Mouse (Mus musculus) fibroblast of lung, adult 2 months (primary cell): ENCODE data around the gene Hsdl2.
"Not testable (repeated sequence)": the region's sequence is repeated elsewhere in the genome, so short reads cannot be mapped to it uniquely, and the experiment has no call there.

Experiments used
- DNase-seq: peaks from one replicate; pipeline ENCODE4 v3.0.0-alpha.2; 2011; ENCODE audit warnings: low read depth

Hsdl2 gene

GRCm38 (mm10) chr4:59581314-59582185 is at the start of gene Hsdl2:
Gene Hsdl2 (plus strand): TSS chr4:59581563.
- DNase-seq: peak; percentile 95

GRCm38 (mm10) chr4:59533268-59533667 is 48.1 kb upstream of the Hsdl2 start:
- no peak for DNase-seq

- DNase-seq: no peak
These were observed 45.7 kb upstream of the Hsdl2 start for GRCm38 (mm10) chr4:59535624-59536023.

DNA sequence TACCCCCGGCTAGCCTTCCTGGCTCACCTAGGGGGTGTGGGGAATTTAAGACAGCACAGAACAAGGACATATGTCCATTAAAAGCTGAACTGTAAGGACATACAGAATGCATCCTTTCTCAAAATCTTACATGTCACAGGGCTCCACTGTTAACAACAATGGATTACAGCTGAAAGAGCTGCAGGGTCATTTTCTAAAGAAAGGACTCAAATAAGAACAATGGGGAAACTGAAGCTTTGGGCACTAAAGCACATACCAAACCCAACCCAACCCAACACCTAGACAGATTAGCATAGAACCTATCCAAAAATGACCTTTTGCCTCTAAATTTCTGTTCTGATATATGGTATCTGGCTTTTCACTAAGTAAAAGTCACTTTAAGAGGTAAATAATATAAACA is 45.1 kb upstream of the Hsdl2 start:
- DNase-seq: no peak

DNA sequence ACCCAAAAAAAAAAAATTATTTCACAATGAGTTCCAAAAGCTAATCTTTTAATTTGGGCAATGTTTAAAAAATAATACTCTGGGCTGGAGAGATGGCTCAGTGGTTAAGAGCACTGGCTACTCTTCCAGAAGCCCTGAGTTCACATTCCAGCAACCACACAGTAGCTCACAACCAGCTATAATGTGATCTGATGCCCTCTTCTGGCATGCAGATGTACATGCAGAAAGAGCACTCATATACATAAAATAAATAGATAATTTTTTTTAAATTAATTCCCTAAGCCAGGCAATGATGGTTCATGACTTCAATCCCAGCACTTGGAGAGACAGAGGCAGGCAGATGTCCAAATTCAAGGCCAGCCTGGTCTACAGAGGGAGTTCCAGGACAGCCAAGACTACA is 38.4 kb upstream of the Hsdl2 start:
- DNase-seq: no peak

DNA sequence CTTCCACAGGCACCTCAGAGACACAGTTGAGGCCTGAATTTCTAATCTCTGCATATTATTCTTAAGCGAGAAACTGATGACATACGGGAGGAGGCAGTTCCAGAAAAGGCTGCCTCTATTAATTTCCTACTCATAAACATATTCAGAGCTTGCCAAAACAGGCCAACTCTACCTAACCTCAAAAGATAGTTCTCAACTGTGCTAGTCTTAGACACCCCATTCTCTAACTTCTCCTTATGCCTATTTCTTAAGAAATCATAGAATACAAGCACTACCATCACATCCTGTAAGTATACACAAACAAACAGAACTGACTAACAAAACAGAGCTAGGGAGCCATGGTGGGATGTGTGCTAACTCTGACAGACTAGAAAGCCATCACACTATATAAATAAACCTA is 36.7 kb upstream of the Hsdl2 start:
- DNase-seq: no peak

GRCm38 (mm10) chr4:59546285-59547071 is 34.9 kb upstream of the Hsdl2 start:
- DNase-seq: no peak

DNA sequence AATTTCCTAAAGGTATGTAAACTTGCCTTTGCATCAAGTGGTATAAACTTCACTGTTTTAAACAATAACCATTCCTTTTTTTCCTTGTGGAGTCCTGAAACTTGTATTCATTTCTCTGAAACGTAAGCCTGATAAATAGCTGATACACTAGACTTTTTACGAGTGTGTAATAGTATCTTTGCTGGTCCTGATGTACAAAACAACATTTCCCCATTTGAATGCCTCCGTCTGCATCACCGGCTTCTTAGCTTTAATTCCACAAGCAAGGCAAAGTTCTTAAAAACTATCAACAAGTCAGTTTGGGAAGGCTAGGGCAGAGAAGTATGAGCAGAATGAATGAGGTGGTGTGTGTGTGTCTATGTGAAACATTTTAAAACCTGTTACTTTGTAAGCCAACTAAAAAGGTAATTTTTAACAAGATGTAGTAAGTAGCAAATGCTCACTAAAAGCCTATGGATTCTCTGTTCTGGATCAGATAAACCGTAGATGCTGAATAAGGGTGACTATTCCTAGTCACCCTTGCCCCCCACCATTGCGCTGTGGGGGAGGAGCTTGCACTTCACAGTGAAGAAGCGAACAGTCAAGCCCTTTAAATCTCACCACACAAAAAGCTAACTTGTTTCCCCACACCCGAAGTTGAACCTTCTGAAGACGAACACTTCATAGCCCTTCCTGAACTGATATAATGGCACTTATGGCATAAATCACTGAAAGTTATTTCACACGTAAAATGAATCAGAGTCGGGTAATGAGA is 34.0 kb upstream of the Hsdl2 start:
- DNase-seq: no peak

- no peak for DNase-seq
These were observed 33.3 kb upstream of the Hsdl2 start for GRCm38 (mm10) chr4:59548011-59548559.

DNA sequence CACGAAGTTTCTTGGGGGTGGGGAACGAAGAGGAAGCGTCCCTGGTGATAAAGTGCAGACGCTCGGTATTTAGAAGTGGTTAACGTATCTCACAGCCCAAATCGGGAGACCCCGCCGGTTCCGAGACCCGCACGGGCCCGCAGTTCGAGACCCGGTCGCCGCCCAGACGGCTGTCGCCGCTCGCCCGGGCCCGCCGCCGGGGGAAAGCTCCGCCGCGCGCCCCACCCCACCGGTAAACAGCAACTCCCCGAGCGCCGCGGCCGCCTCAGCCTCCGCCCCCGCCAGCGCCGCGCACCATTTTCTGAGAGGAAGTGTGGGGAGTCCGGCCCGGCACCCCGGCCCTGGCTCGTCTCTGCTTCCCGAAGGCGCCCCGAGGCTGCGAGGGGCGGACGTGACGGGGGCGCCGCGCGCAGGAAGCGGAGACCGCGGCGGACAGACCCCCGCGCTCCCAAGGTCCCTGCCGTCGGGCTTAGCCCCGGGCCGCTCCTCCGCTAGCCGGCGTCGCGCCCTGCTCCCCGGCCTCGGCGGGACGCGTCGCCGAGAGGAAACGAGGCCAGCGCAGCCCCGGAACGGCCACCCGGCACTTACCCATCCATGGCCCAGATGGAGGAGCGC is 32.7 kb upstream of the Hsdl2 start:
- no peak for DNase-seq

- peak; percentile 53 for DNase-seq
These were observed 32.0 kb upstream of the Hsdl2 start, which contains the start of gene Ptbp3 for GRCm38 (mm10) chr4:59549175-59549976. Gene Ptbp3 (minus strand): TSS chr4:59549364.

GRCm38 (mm10) chr4:59549977-59550560 is 31.3 kb upstream of the Hsdl2 start:
- DNase-seq: no peak

DNA sequence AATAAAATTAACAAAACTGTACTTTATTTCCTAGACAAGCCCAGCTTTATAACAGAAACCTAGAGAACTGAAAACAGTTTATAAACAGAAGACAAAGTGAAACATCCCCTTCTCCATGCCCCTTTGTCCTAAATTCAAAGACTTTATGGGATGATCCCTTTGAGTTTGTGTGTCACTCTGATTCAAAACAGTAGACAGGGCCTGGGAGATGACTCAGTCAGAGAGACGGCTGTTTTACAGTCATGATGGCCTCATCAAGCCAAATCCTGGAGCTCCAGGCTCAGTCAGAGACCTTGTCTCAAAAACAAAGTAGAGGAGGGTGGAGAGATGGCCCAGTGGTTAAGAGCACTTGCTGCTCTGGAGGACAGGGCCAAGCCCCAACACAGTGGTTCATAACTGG is 29.5 kb upstream of the Hsdl2 start:
- no peak for DNase-seq

GRCm38 (mm10) chr4:59552835-59553234 is 28.5 kb upstream of the Hsdl2 start:
- DNase-seq: no peak

- no peak for DNase-seq
These were observed 27.8 kb upstream of the Hsdl2 start for GRCm38 (mm10) chr4:59553576-59553975.

- no peak for DNase-seq
These were observed 26.2 kb upstream of the Hsdl2 start for GRCm38 (mm10) chr4:59555177-59555576.

DNA sequence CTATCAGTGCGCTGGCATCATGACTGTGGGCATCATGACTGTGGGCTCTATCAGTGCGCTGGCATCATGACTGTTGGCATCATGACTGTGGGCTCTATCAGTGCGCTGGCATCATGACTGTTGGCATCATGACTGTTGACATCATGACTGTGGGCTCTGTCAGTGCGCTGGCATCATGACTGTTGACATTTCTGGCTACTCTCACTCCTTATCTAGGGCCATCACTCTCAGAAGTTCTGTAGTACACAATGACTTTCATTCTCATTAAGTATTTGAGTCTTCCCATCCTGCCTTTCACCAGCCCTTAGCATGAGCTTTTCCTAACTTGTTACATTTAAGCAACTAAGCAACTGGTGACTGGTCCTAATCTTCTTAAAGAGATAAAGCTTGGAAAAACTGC is 24.0 kb upstream of the Hsdl2 start:
- not testable (repeated sequence) for DNase-seq

DNA sequence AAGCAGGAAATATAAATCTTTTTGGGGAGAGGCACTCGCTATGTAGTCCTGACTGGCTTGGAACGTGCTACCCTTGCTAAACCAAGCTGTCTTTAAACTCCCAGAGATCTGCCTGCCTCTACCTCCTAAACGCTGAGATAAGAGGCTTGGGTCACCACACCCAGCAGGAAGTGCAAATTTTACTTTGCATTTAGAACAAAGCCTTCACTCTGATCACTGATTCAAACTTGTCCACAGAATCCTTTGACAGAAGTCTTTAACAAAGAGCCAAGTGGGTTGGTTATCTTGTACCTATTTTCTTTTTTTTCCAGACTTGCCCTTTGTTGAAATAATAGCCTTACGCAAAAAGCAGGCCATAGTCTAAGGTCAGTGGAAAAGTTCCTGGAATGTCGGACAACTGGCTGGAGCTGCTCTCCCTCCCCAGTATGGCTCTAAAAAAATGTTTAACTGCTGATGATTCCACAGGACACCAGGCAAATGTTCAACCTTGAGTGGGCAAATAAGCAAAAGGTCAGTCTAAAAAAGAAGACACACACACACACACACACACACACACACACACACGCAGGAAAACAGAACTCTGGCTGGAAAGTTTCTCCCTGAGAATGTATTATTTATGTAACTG is 23.2 kb upstream of the Hsdl2 start:
- no peak for DNase-seq

DNA sequence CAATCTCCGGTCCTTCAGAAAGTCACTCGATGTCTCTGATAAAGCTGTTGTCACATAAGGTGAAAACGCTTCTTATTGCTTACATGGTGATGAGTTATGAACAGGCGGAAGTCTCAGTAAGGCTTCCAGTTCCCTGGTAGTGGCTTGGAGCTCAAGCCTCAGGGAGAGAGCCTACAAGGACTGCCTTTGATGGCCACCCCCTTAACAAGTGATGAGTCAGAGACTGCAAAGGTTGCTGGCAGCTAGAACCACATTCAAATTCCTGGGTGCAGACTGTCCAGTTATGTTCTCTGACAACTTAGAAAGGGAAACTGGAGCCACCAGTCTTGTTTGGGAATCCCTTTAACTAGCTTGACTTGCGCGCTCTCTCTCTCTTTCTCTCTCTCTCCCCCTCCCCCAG is 21.2 kb upstream of the Hsdl2 start:
- DNase-seq: no peak

GRCm38 (mm10) chr4:59564128-59564527 is 17.2 kb upstream of the Hsdl2 start:
- no peak for DNase-seq
